Mouse (Mus musculus) liver, embryonic 15.5 days (tissue): Measurements from ENCODE around the gene Sh3bp4. TPM values are rescaled to one million over a fixed set of nuclear protein-coding genes. Genes with fewer than 3 reads are reported as not detected.

Source experiments
- ATAC-seq: fragments of 200-750 bp; cut with Nextera tagmentation; 2 replicates; pipeline ENCODE4 v1.8.0; 2017; ENCODE audit warnings: moderate number of reproducible peaks, mild to moderate bottlenecking, moderate library complexity; ENCODE audit not compliant: insufficient read depth
- H3K27ac ChIP-seq: fragments of 300-500 bp; sonication (generic); replicated peaks from 2 replicates; pipeline ENCODE4 v1.5.1; 2015; ENCODE audit warnings: mild to moderate bottlenecking, inconsistent platforms
- H3K27me3 ChIP-seq: fragments of 300-500 bp; sonication (generic); 2 replicates; pipeline ENCODE4 v1.6.1; 2015; ENCODE audit warnings: mild to moderate bottlenecking, inconsistent platforms
- H3K36me3 ChIP-seq: fragments of 300-500 bp; sonication (generic); replicated peaks from 2 replicates; pipeline ENCODE4 v1.6.1; 2015; ENCODE audit warnings: moderate library complexity, mild to moderate bottlenecking, inconsistent platforms
- H3K4me1 ChIP-seq: fragments of 300-500 bp; sonication (generic); replicated peaks from 2 replicates; pipeline ENCODE4 v1.6.1; 2015; ENCODE audit warnings: inconsistent platforms
- H3K4me2 ChIP-seq: fragments of 300-500 bp; sonication (generic); 2 replicates; pipeline ENCODE4 v1.6.1; 2015; ENCODE audit warnings: moderate library complexity, mild to moderate bottlenecking, inconsistent platforms
- H3K4me3 ChIP-seq: fragments of 300-500 bp; sonication (generic); replicated peaks from 2 replicates; pipeline ENCODE4 v1.5.1; 2015; ENCODE audit warnings: mild to moderate bottlenecking, inconsistent platforms
- H3K9ac ChIP-seq: fragments of 300-500 bp; sonication (generic); 2 replicates; pipeline ENCODE4 v1.6.1; 2015; ENCODE audit warnings: moderate library complexity, mild to moderate bottlenecking, inconsistent platforms
- H3K9me3 ChIP-seq: fragments of 300-500 bp; sonication (generic); replicated peaks from 2 replicates; pipeline ENCODE4 v1.6.1; 2016; ENCODE audit warnings: inconsistent platforms
- WGBS: fragments of 180-500 bp; shearing (Covaris S2); methylation state at CpG from one replicate; pipeline ENCODE4 v1.1.7; 2015; ENCODE audit warnings: mixed read lengths; ENCODE audit not compliant: insufficient replicate concordance; 5-methylcytosine and 5-hydroxymethylcytosine counted together
- polyA plus RNA-seq: library from polyadenylated mRNA; unstranded; fragments of >200 nt; fragmentation: Nextera tagmentation; extraction: Ambion mirVana; gene quantifications from 2 replicates; pipeline ENCODE4 v1.2.1, GENCODE M21; 2015

Sh3bp4 gene
- polyA plus RNA-seq, 1 experiment from 2014 or later, result 0.99 TPM

GRCm38 (mm10) chr1:89163483-89163882 lies 93.3 kb downstream of the Sh3bp4 start:
- Histone ChIP-seq H3K27ac (no peak overlapping the region), H3K9ac (no peak overlapping the region), H3K9me3 (no peaks in the 10 kb centered on the region), H3K4me2 (no peak overlapping the region), H3K36me3 (no peaks in the 10 kb centered on the region), H3K27me3 (no peaks in the 10 kb centered on the region), H3K4me1 (no peaks in the 10 kb centered on the region), H3K4me3 (no peak overlapping the region)
- no peak for ATAC-seq
- WGBS, result 68% methylated on average over 6 of the region's 6 CpGs

- WGBS, result 68% methylated on average over 5 of the region's 5 CpGs
- Histone ChIP-seq H3K9me3 (no peaks in the 10 kb centered on the region), H3K4me1 (no peaks in the 10 kb centered on the region), H3K9ac (no peak overlapping the region), H3K27me3 (no peaks in the 10 kb centered on the region), H3K4me2 (no peak overlapping the region), H3K27ac (no peak overlapping the region), H3K36me3 (no peaks in the 10 kb centered on the region), H3K4me3 (no peak overlapping the region)
- ATAC-seq, result no peak
Measured at GRCm38 (mm10) chr1:89164281-89164680, 94.1 kb downstream of the Sh3bp4 start.

DNA sequence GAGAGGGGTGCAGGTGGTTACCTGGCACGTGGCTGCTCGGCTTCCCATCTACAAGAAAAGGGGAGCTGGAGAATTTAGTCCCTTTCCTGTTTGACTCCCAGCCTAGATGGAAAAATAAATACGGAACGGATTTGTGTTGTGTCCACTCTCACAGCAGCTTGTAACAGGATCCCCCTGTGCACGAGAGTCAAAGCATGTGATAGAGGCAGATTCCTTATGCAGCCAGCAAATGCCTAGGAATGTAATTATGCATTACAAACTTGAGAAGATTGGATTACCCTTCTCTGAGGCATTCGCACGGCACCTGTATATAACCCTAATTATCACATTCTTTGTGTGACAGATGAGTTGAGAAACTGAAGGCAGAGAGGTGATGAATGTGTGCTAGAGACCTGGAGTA lies 94.5 kb downstream of the Sh3bp4 start:
- ATAC-seq, result no peak
- no peaks in the 10 kb centered on the region for H3K36me3 ChIP-seq
- no peaks in the 10 kb centered on the region for H3K9me3 ChIP-seq
- H3K4me2 ChIP-seq, result no peak overlapping the region
- no peak overlapping the region for H3K9ac ChIP-seq
- H3K27ac ChIP-seq, result no peak overlapping the region
- no peaks in the 10 kb centered on the region for H3K4me1 ChIP-seq
- WGBS, result 54% methylated on average over 7 of the region's 7 CpGs
- no peak overlapping the region for H3K4me3 ChIP-seq
- no peaks in the 10 kb centered on the region for H3K27me3 ChIP-seq

DNA sequence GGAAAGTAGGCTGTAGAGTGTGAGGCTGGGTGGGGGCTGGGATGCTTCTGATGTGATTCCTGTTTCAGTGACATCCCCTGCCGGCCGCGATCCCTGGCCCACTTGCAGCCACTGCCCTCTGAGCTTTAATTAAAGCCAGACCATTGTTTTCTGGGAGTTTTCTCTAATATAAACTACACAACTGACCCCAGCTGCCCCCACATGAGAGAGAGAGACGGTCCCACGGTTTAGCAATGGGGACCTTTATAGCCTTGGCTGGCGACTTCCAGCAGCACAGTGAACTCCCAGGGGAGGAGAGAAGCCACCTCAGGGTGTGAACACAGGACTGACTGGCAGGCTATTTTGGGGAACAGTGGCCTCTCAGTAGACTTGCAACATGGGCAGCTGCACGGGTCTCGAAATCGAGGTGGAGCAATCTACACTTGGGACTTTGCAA lies 96.6 kb downstream of the Sh3bp4 start:
- H3K4me3 ChIP-seq, result no peak overlapping the region
- H3K9me3 ChIP-seq, result no peaks in the 10 kb centered on the region
- H3K27ac ChIP-seq, result no peak overlapping the region
- no peaks in the 10 kb centered on the region for H3K27me3 ChIP-seq
- H3K9ac ChIP-seq, result no peak overlapping the region
- WGBS, result 59% methylated on average over 9 of the region's 9 CpGs
- H3K36me3 ChIP-seq, result no peaks in the 10 kb centered on the region
- no peak for ATAC-seq
- H3K4me2 ChIP-seq, result no peak overlapping the region
- H3K4me1 ChIP-seq, result no peaks in the 10 kb centered on the region

DNA sequence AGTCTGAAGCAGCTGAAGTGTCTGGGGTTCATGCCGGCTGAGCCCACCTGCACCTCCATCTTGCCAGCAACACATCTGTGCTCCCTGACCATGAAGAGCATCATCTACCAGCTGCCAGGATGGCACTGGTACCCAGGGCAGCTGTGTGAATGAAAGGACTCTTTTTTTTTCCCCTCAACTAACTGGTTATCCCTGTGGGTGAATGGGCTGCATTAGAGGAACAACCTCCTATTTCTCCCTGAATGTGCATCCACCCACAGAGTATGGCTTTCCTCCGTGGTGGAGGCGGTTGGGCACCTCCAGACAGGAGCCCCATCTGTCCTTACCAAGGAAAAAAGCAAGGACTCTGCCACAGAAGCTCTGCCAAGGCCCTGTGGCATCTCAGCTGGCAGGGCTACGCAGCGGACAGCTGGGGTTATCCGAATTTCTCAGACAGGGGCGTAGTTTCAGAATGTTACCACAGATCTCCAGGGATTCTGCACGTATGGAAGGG lies 101.1 kb downstream of the Sh3bp4 start:
- Histone ChIP-seq H3K27me3 (no peaks in the 10 kb centered on the region), H3K27ac (no peak overlapping the region), H3K4me1 (no peaks in the 10 kb centered on the region), H3K9me3 (no peaks in the 10 kb centered on the region), H3K4me2 (no peak overlapping the region), H3K9ac (no peak overlapping the region), H3K4me3 (no peak overlapping the region), H3K36me3 (no peaks in the 10 kb centered on the region)
- ATAC-seq, result no peak
- WGBS, result 78% methylated on average over 8 of the region's 8 CpGs

DNA sequence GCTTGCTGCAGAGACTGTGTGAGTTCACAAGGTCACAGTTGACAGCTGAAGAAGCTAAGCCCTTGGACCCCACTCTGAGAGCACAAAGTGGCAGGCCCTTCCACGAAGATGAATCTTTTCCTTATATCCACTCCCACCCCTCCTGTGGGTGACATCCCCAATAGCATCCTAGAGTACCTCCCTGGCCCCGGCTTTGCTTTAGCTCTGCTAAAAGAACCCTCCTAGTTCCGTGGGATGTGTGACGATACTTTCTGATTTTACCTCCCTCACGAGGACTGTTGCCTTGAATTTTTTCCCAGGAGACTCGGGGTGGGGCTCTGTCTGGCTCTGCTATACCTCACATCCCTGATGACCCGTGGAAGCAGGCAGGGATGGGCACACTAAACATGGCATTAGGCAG lies 104.4 kb downstream of the Sh3bp4 start:
- no peaks in the 10 kb centered on the region for H3K36me3 ChIP-seq
- 57% methylated on average over 7 of the region's 7 CpGs for WGBS
- no peak for ATAC-seq

DNA sequence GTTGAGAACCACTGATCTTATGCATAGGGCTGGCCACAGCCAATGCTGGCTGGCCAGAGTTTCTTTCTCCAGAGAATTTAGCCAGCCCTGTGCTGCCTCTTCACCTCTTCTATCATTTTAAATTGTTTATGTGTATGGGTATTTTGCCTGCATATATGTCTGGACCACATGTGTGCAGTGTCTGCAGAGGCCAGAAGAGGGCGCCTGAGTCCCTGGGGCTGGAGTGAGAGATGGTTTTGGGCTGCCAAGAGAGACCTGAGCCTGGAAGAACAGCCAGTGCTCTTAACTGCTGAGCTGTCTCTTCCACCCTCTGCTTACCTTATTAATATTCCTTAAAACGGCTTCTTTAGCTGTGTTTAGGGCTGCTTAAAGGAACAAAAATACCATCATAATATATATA lies 105.1 kb downstream of the Sh3bp4 start:
- Histone ChIP-seq H3K4me1 (no peaks in the 10 kb centered on the region), H3K9ac (no peak overlapping the region), H3K27ac (no peak overlapping the region), H3K4me2 (no peak overlapping the region), H3K36me3 (no peaks in the 10 kb centered on the region), H3K4me3 (no peak overlapping the region), H3K27me3 (no peaks in the 10 kb centered on the region), H3K9me3 (no peaks in the 10 kb centered on the region)
- 41% methylated on average over 2 of the region's 2 CpGs for WGBS
- no peak for ATAC-seq

More for the DNA sequence above, 104.4 kb downstream of the Sh3bp4 start:
- Histone ChIP-seq H3K4me2 (no peak overlapping the region), H3K27ac (no peak overlapping the region), H3K9ac (no peak overlapping the region), H3K9me3 (no peaks in the 10 kb centered on the region), H3K4me3 (no peak overlapping the region), H3K4me1 (no peaks in the 10 kb centered on the region), H3K27me3 (no peaks in the 10 kb centered on the region)

DNA sequence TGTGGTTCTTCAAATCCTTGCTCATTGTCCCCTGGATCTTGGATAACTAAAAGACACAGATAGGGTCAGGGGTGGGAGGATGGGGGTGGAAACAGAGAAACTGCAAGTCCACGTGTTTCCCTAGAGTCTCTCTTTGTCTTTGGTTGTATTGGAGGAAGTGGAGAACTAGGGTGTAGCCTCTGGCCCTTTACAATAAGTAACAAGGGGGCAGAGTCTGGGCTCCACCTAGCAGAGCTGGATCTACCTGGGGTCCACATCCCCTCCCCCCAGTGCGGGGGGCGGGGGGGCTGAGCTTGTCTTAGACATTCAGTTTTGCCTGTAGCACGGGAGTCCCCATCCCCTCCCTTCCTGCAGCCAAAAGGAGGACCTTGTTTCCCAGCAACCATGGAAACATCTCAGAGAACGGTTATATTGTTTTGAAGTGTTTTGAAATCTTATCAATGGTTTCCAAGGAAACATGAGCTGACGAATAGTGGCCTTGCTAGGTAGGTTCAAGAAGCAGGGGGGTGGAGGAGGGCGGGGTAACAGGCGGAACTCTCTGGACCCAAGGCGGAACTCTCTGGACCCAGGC lies 113.1 kb downstream of the Sh3bp4 start:
- Histone ChIP-seq H3K4me1 (no peaks in the 10 kb centered on the region), H3K36me3 (no peaks in the 10 kb centered on the region), H3K4me3 (no peak overlapping the region), H3K9ac (no peak overlapping the region), H3K27me3 (no peaks in the 10 kb centered on the region), H3K4me2 (no peak overlapping the region), H3K27ac (no peak overlapping the region), H3K9me3 (no peaks in the 10 kb centered on the region)
- 23% methylated on average over 9 of the region's 9 CpGs for whole genome bisulfite sequencing
- no peak for ATAC-seq

DNA sequence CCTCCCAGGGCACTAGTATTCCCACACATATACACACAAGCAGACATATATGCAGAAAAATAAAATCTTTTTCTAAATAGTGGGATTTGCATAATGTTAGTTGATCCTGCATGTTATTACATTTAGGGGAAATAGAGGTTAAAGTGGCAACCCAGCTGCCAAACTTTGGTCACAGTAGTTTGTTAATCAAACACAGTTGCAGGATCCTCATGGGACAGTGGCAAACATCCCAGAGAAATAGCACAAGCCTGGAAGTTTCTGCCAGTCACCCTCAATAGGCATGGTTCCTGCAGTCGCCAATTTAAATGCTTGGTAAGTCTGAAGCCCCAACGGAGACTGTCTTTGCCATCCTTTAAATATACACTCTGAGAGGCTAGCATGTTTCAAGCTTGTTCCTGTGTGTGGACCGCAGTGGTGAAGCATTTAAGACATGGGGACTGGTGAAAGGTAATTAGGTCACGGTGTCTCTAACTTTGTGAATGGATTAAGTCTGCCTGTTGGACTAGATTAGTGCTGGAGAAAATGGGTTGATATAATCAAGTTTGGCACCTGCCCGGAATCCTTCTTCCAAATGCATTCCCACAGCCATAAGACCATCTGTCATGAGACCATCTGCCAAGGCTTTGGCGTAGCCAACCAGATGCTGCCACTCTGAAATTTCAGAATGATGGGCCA lies 114.0 kb downstream of the Sh3bp4 start:
- no peaks in the 10 kb centered on the region for H3K9me3 ChIP-seq

GRCm38 (mm10) chr1:89184839-89185238 lies 114.6 kb downstream of the Sh3bp4 start:
- H3K9me3 ChIP-seq, result no peaks in the 10 kb centered on the region
- no peak overlapping the region for H3K9ac ChIP-seq
- no peaks in the 10 kb centered on the region for H3K27me3 ChIP-seq

More for the DNA sequence above, 114.0 kb downstream of the Sh3bp4 start:
- Histone ChIP-seq H3K27ac (no peak overlapping the region), H3K9ac (no peak overlapping the region), H3K4me2 (no peak overlapping the region), H3K27me3 (no peaks in the 10 kb centered on the region), H3K4me3 (no peak overlapping the region), H3K4me1 (no peaks in the 10 kb centered on the region), H3K36me3 (no peaks in the 10 kb centered on the region)
- no peak for ATAC-seq
- WGBS, result 71% methylated on average over 6 of the region's 6 CpGs

GRCm38 (mm10) chr1:89187441-89187840 lies 117.2 kb downstream of the Sh3bp4 start:
- Histone ChIP-seq H3K4me2 (no peak overlapping the region), H3K9me3 (no peaks in the 10 kb centered on the region), H3K27ac (no peak overlapping the region), H3K36me3 (no peaks in the 10 kb centered on the region), H3K4me3 (no peak overlapping the region), H3K27me3 (no peaks in the 10 kb centered on the region), H3K4me1 (no peaks in the 10 kb centered on the region), H3K9ac (no peak overlapping the region)
- 77% methylated on average over 7 of the region's 7 CpGs for WGBS
- no peak for ATAC-seq

More at GRCm38 (mm10) chr1:89184839-89185238, 114.6 kb downstream of the Sh3bp4 start:
- no peak overlapping the region for H3K4me2 ChIP-seq
- no peaks in the 10 kb centered on the region for H3K4me1 ChIP-seq
- no peaks in the 10 kb centered on the region for H3K36me3 ChIP-seq
- H3K27ac ChIP-seq, result no peak overlapping the region
- H3K4me3 ChIP-seq, result no peak overlapping the region
- no peak for ATAC-seq

DNA sequence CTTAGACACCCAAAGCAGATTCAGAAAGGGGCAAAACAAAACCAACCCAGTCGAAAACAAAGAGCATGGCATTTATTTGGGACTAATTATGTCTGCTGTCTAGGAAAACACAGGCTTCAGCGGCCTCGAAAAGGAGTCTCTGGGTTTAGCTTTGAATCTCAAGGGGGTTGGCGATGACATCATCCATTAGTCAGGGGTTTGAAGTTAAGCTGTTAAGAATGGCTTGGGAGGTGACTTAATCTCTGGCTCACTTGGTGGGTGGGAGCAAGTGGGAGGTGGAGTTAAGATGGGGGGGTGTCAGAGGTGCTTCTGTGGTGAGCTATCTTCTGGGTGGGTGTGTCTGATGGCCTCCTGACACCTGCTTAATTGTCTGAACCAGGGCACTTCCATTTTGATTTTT lies 117.9 kb downstream of the Sh3bp4 start:
- no peak overlapping the region for H3K9ac ChIP-seq
- H3K36me3 ChIP-seq, result no peaks in the 10 kb centered on the region
- no peaks in the 10 kb centered on the region for H3K4me1 ChIP-seq
- no peak overlapping the region for H3K27ac ChIP-seq
- no peak overlapping the region for H3K4me3 ChIP-seq
- no peak overlapping the region for H3K4me2 ChIP-seq
- no peaks in the 10 kb centered on the region for H3K9me3 ChIP-seq
- H3K27me3 ChIP-seq, result no peaks in the 10 kb centered on the region
- 43% methylated on average over 4 of the region's 4 CpGs for WGBS
- ATAC-seq, result no peak
